Mouse (Mus musculus): ENCODE data around the gene Foxc1. TPM values are rescaled to one million over a fixed set of nuclear protein-coding genes. Genes with fewer than 3 reads are reported as not detected.

Foxc1 gene
- total and polyA plus RNA-seq, 3 experiments, result not detected

DNA sequence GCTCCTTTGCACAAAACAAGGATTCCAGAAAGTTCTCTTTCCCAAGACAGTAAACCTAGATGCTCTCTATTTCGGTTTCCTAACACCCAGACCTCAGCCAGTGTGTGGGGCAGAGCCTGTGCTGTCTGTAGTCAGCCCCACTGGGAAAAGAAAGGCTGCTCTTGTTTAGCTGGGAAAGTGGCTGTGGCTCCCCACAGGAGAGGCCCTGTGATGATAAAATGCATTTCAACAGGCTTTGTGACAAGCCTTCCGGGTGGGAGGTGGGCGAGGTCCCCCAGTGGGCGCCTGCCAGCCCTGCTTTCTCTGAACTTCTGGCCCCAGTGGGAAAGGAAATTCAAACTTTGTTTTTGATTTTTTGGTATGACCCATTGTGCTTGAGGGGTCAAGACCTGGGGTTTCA lies 45.4 kb upstream of the Foxc1 start:
- TF ChIP-seq MAX (IDR thresholded peaks at IDR 0.05; ENCODE audit: low read length) (no peak), RCOR1 (conservative IDR thresholded peaks at IDR 0.05; ENCODE audit: low read depth, low read length) (no peak), CHD1 (IDR thresholded peaks at IDR 0.05; ENCODE audit: low read depth, low read length) (no peak), ZNF384 (IDR thresholded peaks at IDR 0.05; ENCODE audit: low read depth, low read length) (no peak), EP300 (IDR thresholded peaks at IDR 0.05; ENCODE audit: low read length) (no peak)
- dilution Hi-C loops (cut with MboI; ENCODE audit: extremely low pct_ligation_motif_present, extremely low pct_unique_long_range_greater_than_20kb, low sequenced_read_pairs), result no loop called here

DNA sequence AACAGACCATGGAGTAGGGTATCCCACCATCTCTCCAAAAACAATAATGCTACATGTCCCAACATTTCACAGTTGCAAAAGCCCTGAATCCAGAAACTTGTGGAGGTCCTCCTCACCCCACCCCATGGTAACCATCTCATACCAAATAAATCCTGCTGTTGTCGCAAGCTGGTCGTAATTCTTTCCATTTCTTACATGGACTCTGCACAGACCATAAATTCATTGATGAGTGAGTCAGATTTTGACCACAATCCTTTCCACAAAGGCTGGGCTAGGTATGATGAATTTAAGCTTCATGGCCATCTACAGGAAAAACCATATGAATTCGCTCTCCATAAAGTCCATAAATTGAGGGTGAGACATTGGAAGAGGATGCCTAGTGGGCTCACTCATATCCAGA lies 42.0 kb upstream of the Foxc1 start:
- no peak overlapping the region for H3K9ac ChIP-seq (ENCODE audit: insufficient read depth, low read depth)
- H3K9me3 ChIP-seq (replicated peaks; ENCODE audit: low read length), result no peaks in the 10 kb centered on the region
- H3K27ac ChIP-seq (ENCODE audit: insufficient read depth, low read depth), result no peak overlapping the region
- TF ChIP-seq EP300 (IDR thresholded peaks at IDR 0.05; ENCODE audit: low read length) (0 out of 2 replicates have a peak, but pooled peaks have one; percentile 40), JUND (conservative IDR thresholded peaks at IDR 0.05; ENCODE audit: low read depth, low read length) (no peak)
- H3K4me1 ChIP-seq (ENCODE audit: control insufficient read depth in 1 of 2, insufficient read depth in 2 of 2), result no peaks in the 10 kb centered on the region
- dilution Hi-C loops (cut with MboI; ENCODE audit: extremely low pct_ligation_motif_present, extremely low pct_unique_long_range_greater_than_20kb, low sequenced_read_pairs), result no loop called here
- H3K4me3 ChIP-seq (replicated peaks in 1 of 3; ENCODE audit: low read depth in 2 of 3, low read length in 2 of 3, poor library complexity in 1 of 3), result no peak overlapping the region
- peak; percentile 8 for DNase-seq (ENCODE audit: extremely low read depth)
- no peaks in the 10 kb centered on the region for H3K27me3 ChIP-seq (replicated peaks)
- no peak overlapping the region for H3K4me2 ChIP-seq (ENCODE audit: insufficient read depth, low read depth, poor library complexity, severe bottlenecking)
- in situ Hi-C loops (cut with MboI; ENCODE audit: low pct_ligation_motif_present, low pct_unique_long_range_greater_than_20kb, low sequenced_read_pairs), result no loop called here
- no peaks in the 10 kb centered on the region for H3K79me2 ChIP-seq (replicated peaks; ENCODE audit: control insufficient read depth, extremely low read depth, insufficient read depth, poor library complexity, severe bottlenecking)
- H3K36me3 ChIP-seq (replicated peaks in 1 of 2; ENCODE audit: control insufficient read depth in 1 of 2, insufficient read depth in 1 of 2, low read length in 1 of 2), result no peaks in the 10 kb centered on the region

More for the DNA sequence above, 45.4 kb upstream of the Foxc1 start:
- Histone ChIP-seq H3K36me3 (replicated peaks in 1 of 2; ENCODE audit: control insufficient read depth in 1 of 2, insufficient read depth in 1 of 2, low read length in 1 of 2) (no peaks in the 10 kb centered on the region), H3K9ac (ENCODE audit: insufficient read depth, low read depth) (no peak overlapping the region), H3K27me3 (replicated peaks) (no peaks in the 10 kb centered on the region), H3K4me3 (replicated peaks in 1 of 3; ENCODE audit: low read depth in 2 of 3, low read length in 2 of 3, poor library complexity in 1 of 3) (no peak overlapping the region), H3K4me2 (ENCODE audit: insufficient read depth, low read depth, poor library complexity, severe bottlenecking) (no peak overlapping the region), H3K27ac (ENCODE audit: insufficient read depth, low read depth) (no peak overlapping the region), H3K4me1 (ENCODE audit: control insufficient read depth in 1 of 2, insufficient read depth in 2 of 2) (no peaks in the 10 kb centered on the region), H3K9me3 (replicated peaks; ENCODE audit: low read length) (no peaks in the 10 kb centered on the region), H3K79me2 (replicated peaks; ENCODE audit: control insufficient read depth, extremely low read depth, insufficient read depth, poor library complexity, severe bottlenecking) (no peaks in the 10 kb centered on the region)
- in situ Hi-C loops (cut with MboI; ENCODE audit: low pct_ligation_motif_present, low pct_unique_long_range_greater_than_20kb, low sequenced_read_pairs), result no loop called here
- DNase-seq (ENCODE audit: extremely low read depth), result no peak

DNA sequence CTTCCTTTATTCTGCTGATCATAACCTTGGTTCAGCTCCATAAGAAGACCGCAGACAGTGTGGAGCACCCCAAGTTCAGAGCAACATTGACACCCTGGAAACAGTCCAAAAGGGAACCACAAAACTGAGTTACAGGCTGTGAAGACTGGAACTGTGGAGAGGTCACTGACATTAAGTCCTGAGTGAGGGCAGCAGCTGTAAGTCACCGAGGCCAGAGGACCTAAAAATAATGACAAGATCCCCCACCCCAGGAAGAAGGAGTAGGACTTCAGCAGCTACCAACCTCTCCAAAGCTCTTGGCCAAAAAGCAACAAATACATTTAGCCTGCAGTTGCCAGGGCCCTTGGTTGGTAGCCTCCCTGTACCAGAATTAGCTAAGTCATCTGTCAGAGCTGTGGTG lies 40.9 kb upstream of the Foxc1 start:
- Histone ChIP-seq H3K27ac (ENCODE audit: insufficient read depth, low read depth) (no peak overlapping the region), H3K4me2 (ENCODE audit: insufficient read depth, low read depth, poor library complexity, severe bottlenecking) (no peak overlapping the region)

More for the DNA sequence above, 40.9 kb upstream of the Foxc1 start:
- Histone ChIP-seq H3K4me3 (replicated peaks in 1 of 3; ENCODE audit: low read depth in 2 of 3, low read length in 2 of 3, poor library complexity in 1 of 3) (no peak overlapping the region), H3K4me1 (ENCODE audit: control insufficient read depth in 1 of 2, insufficient read depth in 2 of 2) (no peaks in the 10 kb centered on the region), H3K79me2 (replicated peaks; ENCODE audit: control insufficient read depth, extremely low read depth, insufficient read depth, poor library complexity, severe bottlenecking) (no peaks in the 10 kb centered on the region), H3K9ac (ENCODE audit: insufficient read depth, low read depth) (no peak overlapping the region), H3K27me3 (replicated peaks) (no peaks in the 10 kb centered on the region), H3K36me3 (replicated peaks in 1 of 2; ENCODE audit: control insufficient read depth in 1 of 2, insufficient read depth in 1 of 2, low read length in 1 of 2) (no peaks in the 10 kb centered on the region), H3K9me3 (replicated peaks; ENCODE audit: low read length) (no peaks in the 10 kb centered on the region)
- in situ Hi-C loops (cut with MboI; ENCODE audit: low pct_ligation_motif_present, low pct_unique_long_range_greater_than_20kb, low sequenced_read_pairs), result no loop called here
- TF ChIP-seq BHLHE40 (IDR thresholded peaks at IDR 0.05; ENCODE audit: low read depth, low read length) (no peak), PAX5 (IDR thresholded peaks at IDR 0.05; ENCODE audit: low read length) (no peak), RCOR1 (conservative IDR thresholded peaks at IDR 0.05; ENCODE audit: low read depth, low read length) (no peak), CHD1 (IDR thresholded peaks at IDR 0.05; ENCODE audit: low read depth, low read length) (no peak), NRF1 (IDR thresholded peaks at IDR 0.05; ENCODE audit: low read depth, low read length) (no peak), MYC (IDR thresholded peaks at IDR 0.05; ENCODE audit: low read depth, low read length) (no peak), ZMIZ1 (IDR thresholded peaks at IDR 0.05; ENCODE audit: low read depth, low read length) (no peak), MAX (IDR thresholded peaks at IDR 0.05; ENCODE audit: low read length) (no peak), USF1 (IDR thresholded peaks at IDR 0.05; ENCODE audit: low read depth, low read length) (no peak), TCF12 (IDR thresholded peaks at IDR 0.05; ENCODE audit: low read depth, low read length) (no peak), RAD21 (IDR thresholded peaks at IDR 0.05; ENCODE audit: low read depth, low read length) (no peak), ZKSCAN1 (IDR thresholded peaks at IDR 0.05; ENCODE audit: borderline replicate concordance, low read depth, low read length) (no peak), SMC3 (IDR thresholded peaks at IDR 0.05; ENCODE audit: low read depth, low read length) (no peak), MXI1 (IDR thresholded peaks at IDR 0.05; ENCODE audit: low read depth, low read length) (no peak), ZNF384 (IDR thresholded peaks at IDR 0.05; ENCODE audit: low read depth, low read length) (no peak), E2F4 (IDR thresholded peaks at IDR 0.05; ENCODE audit: insufficient replicate concordance, low read depth, low read length) (no peak), JUND (conservative IDR thresholded peaks at IDR 0.05; ENCODE audit: low read depth, low read length) (no peak), CTCF (conservative IDR thresholded peaks at IDR 0.05 in 1 of 2, IDR thresholded peaks at IDR 0.05 in 1 of 2; ENCODE audit: low read depth in 2 of 2, low read length in 2 of 2) (no peak)
- DNase-seq (ENCODE audit: extremely low read depth), result no peak
- dilution Hi-C loops (cut with MboI; ENCODE audit: extremely low pct_ligation_motif_present, extremely low pct_unique_long_range_greater_than_20kb, low sequenced_read_pairs), result no loop called here

Measured in CH12.LX (cell line).